Comparison of ENCODE assay signal across 8 mouse cellular contexts in genomic region chr2:167349283-167349936, GRCm38 (mm10). TPM values are rescaled to one million over a fixed set of nuclear protein-coding genes. Genes with fewer than 3 reads are reported as not detected.
A peak's percentile ranks its signal among the peaks of the same experiment; 100 is the strongest.
DNase-seq lines count a peak whose midpoint lies in the region; ATAC-seq and TF ChIP-seq lines count a peak whose summit lies in the region.

No protein-coding gene starts in this region.

- no peaks in the 10 kb centered on the region for H3K4me1 ChIP-seq in hindbrain, postnatal 0 days (ENCODE audit: insufficient read depth, low read length)

- H3K27ac ChIP-seq in gastrocnemius, adult 2 months, result peak overlapping the region; percentile 93
- peak overlapping the region; percentile 89 for H3K27ac ChIP-seq in hindbrain, postnatal 0 days
- peak overlapping the region; percentile 63 for H3K27ac ChIP-seq in left cerebral cortex, adult 2 months
- H3K27ac ChIP-seq in macrophage, result peak overlapping the region; percentile 98

- H3K4me2 ChIP-seq in hindbrain, postnatal 0 days (ENCODE audit: low read depth, low read length), result peak overlapping the region; percentile 71

- H3K79me2 ChIP-seq in macrophage (ENCODE audit: inconsistent target), result peaks cover 41% of the 10 kb centered on the region

- H3K36me3 ChIP-seq in hindbrain, postnatal 0 days (ENCODE audit: insufficient read depth, low read length), result no peaks in the 10 kb centered on the region
- H3K36me3 ChIP-seq in macrophage (ENCODE audit: inconsistent target), result no peaks in the 10 kb centered on the region

- under 1% methylated on average over 41 of the region's 50 CpGs for WGBS in hindbrain, postnatal 0 days
- under 1% methylated on average over 38 of the region's 50 CpGs for WGBS in macrophage (ENCODE audit: missing documents)

- peak; percentile 100 for DNase-seq in ZHBTc4 (ENCODE audit: low read depth, low spot score)
- DNase-seq in gastrocnemius, adult 2 months, result peak; percentile 96
- peak; percentile 96 for DNase-seq in hindbrain, postnatal 0 days (ENCODE audit: low spot score)
- DNase-seq in left cerebral cortex, adult 2 months (ENCODE audit: extremely low spot score in 1 of 2, low spot score in 2 of 2), result peak; percentile 86 to 92
- DNase-seq in retina, postnatal 7 days (ENCODE audit: low read depth, low spot score), result peak; percentile 87
- DNase-seq in urinary bladder, adult 18-20 months (ENCODE audit: low spot score in 2 of 2), result peak; percentile 84 to 92

- ATAC-seq in common myeloid progenitor, adult 5-6 weeks (replicated peaks; ENCODE audit: low read depth, poor library complexity, severe bottlenecking), result peak; percentile 71
- ATAC-seq in hindbrain, postnatal 0 days, result peak; percentile 97

- no peaks in the 10 kb centered on the region for H3K27me3 ChIP-seq in hindbrain, postnatal 0 days (ENCODE audit: insufficient read depth, low read length)

- TF ChIP-seq CTCF in gastrocnemius, adult 2 months (IDR thresholded peaks at IDR 0.05), result no peak; the same call in 1 of the 2 replicates
- TF ChIP-seq CTCF in hindbrain, postnatal 0 days (IDR thresholded peaks at IDR 0.05; ENCODE audit: low read depth), result no peak
- no peak; the same call in 1 of the 2 replicates for TF ChIP-seq CTCF in left cerebral cortex, adult 2 months (IDR thresholded peaks at IDR 0.05)

- peak overlapping the region; percentile 93 for H3K4me3 ChIP-seq in gastrocnemius, adult 2 months
- H3K4me3 ChIP-seq in hindbrain, postnatal 0 days (ENCODE audit: low read length), result peak overlapping the region; percentile 68
- H3K4me3 ChIP-seq in left cerebral cortex, adult 2 months, result peak overlapping the region; percentile 60
- peak overlapping the region; percentile 17; the same call in 1 of the 2 replicates for H3K4me3 ChIP-seq in macrophage (ENCODE audit: inconsistent target)

- H3K9me3 ChIP-seq in hindbrain, postnatal 0 days (ENCODE audit: low read length), result no peaks in the 10 kb centered on the region

- intact Hi-C loops in gastrocnemius, adult 2 months (cut with DNase I), result loop anchor here (5.0 kb wide), 2 partner anchors 37 to 68 kb away; no protein-coding TSS in a partner anchor
- intact Hi-C loops in left cerebral cortex, adult 2 months (cut with DNase I), result loop anchor here (2.0 kb wide), 1 partner anchor 51 kb away; no protein-coding TSS in a partner anchor

- H3K9ac ChIP-seq in hindbrain, postnatal 0 days (replicated peaks; ENCODE audit: low read length), result peak overlapping the region; percentile 84

RNA-seq across cellular contexts. Expression of gene B4galt5, which starts 0.4 kb away (rescaled TPM):
- total RNA-seq in common myeloid progenitor, adult 5-6 weeks (2017), result 1.7 and 5.8 TPM in 2 replicates
- 10 to 100 TPM in 1 of 2 experiments, 1 to 10 TPM in 1; 7.8 to 10.6 TPM for total RNA-seq in gastrocnemius, adult 2 months (2021)
- total RNA-seq in hindbrain, postnatal 0 days (2014; rRNA removed), result 60.5 and 67.5 TPM in 2 replicates
- 28.9 and 31.5 TPM in 2 replicates for polyA plus RNA-seq in hindbrain, postnatal 0 days (2015; fragmentation: Nextera tagmentation; extraction: Ambion mirVana)
- 10 to 100 TPM; 49.7 to 50.2 TPM for total RNA-seq in left cerebral cortex, adult 2 months (2021)
- 100 to 1,000 TPM; 105 to 608 (median 250) TPM for total RNA-seq in macrophage (2018; cell fraction: chromatin; rRNA removed)
- 100 to 1,000 TPM in 24 of 26 experiments, 10 to 100 TPM in 2; 82.2 to 467 (median 135) TPM for total RNA-seq in macrophage (2018; cell fraction: cytosol; rRNA removed)
- total RNA-seq in macrophage (2018; cell fraction: nucleus; rRNA removed), result 100 to 1,000 TPM; 170 to 581 (median 315) TPM
- polyA plus RNA-seq in macrophage (2018), result 64.6 to 115 TPM (median 81.1 TPM) in 3 replicates

Comparison
In these comparisons a context has a peak if more than half of its experiments do, and no peak if none do; other contexts are left out.
1. Peak in every context shown above with its lines: DNase-seq, ATAC-seq, H3K4me3 ChIP-seq and H3K27ac ChIP-seq.
2. H3K4me3 ChIP-seq: peak in every context shown above with its lines; median percentile 93 in gastrocnemius, adult 2 months; 68 in hindbrain, postnatal 0 days; 60 in left cerebral cortex, adult 2 months; 17 in macrophage.